Mouse (Mus musculus) heart, postnatal 25 days (tissue): ENCODE data around the gene Gprin1. TPM values are rescaled to one million over a fixed set of nuclear protein-coding genes. Genes with fewer than 3 reads are reported as not detected.

Experiments used
- DNase-seq: peaks from one replicate; pipeline ENCODE4 v3.0.0; 2022; ENCODE audit warnings: low spot score
- intact Hi-C: fragments of 180-260 bp; cut with DNase I; formaldehyde crosslinking; loops from one replicate; pipeline ENCODE4 v1.15.1; 2025
- total RNA-seq, 2 experiments: library from RNA; stranded (reverse); gene quantifications; 2 replicates each; pipeline ENCODE4 v1.2.3; 2021

Gene Gprin1
- total RNA-seq, 2 experiments from 2014 or later: not detected

GRCm38 (mm10) chr13:54687096-54687495, 62.6 kb downstream of the Gprin1 start:
- intact Hi-C loops: no loop called here
- peak; percentile 65 for DNase-seq

Other genes starting within 250 kb of the Gprin1 start
- 1 to 10 TPM; 2.0 to 2.4 TPM for gene Simc1, start 246.1 kb downstream of the Gprin1 start, total RNA-seq
- 10 to 100 TPM; 88.2 to 99.5 TPM for gene 4833439L19Rik, start 184.4 kb downstream of the Gprin1 start, total RNA-seq
- gene Arl10, start 174.9 kb downstream of the Gprin1 start, total RNA-seq: 1 to 10 TPM; 4.5 to 6.1 TPM
- 10 to 100 TPM; 15.2 to 15.6 TPM for gene Nop16, start 159.8 kb downstream of the Gprin1 start, total RNA-seq
- gene Higd2a, start 159.7 kb downstream of the Gprin1 start, total RNA-seq: 100 to 1,000 TPM; 202 to 205 TPM
- 10 to 100 TPM; 92.6 to 99.7 TPM for gene Cltb, start 138.5 kb downstream of the Gprin1 start, total RNA-seq
- 10 to 100 TPM; 20.0 to 23.3 TPM for gene Faf2, start 128.1 kb downstream of the Gprin1 start, total RNA-seq
- 10 to 100 TPM; 45.2 to 54.2 TPM for gene Rnf44, start 56.0 kb downstream of the Gprin1 start, total RNA-seq
- gene Cdhr2, start 48.4 kb downstream of the Gprin1 start, total RNA-seq: not detected
- not detected for gene Sncb, start 16.7 kb upstream of the Gprin1 start, total RNA-seq
- gene Eif4e1b, start 34.1 kb upstream of the Gprin1 start, total RNA-seq: not detected
- 10 to 100 TPM in 1 of 2 experiments, 1 to 10 TPM in 1; 8.6 to 12.3 TPM for gene Tspan17, start 39.5 kb upstream of the Gprin1 start, total RNA-seq
- 1 to 10 TPM in 1 of 2 experiments, under 1 TPM in 1; 0.73 to 1.1 TPM for gene Unc5a, start 199.5 kb upstream of the Gprin1 start, total RNA-seq